Mouse (Mus musculus) kidney, adult 2 months (tissue): Measurements from ENCODE around the gene Pde8b.

Experiments used
- CTCF ChIP-seq: fragments of 200-500 bp; conservative IDR thresholded peaks from 2 replicates; pipeline ENCODE4 v1.5.1; 2011; ENCODE audit warnings: low read depth, mild to moderate bottlenecking, control low read depth, low read length, moderate library complexity, mixed read lengths; ENCODE audit not compliant: insufficient read depth, insufficient read length
- POLR2A ChIP-seq: fragments of 200-500 bp; IDR thresholded peaks from one replicate; pipeline ENCODE4 v1.6.1; 2011; ENCODE audit warnings: low read depth, low read length, control low read depth

DNA sequence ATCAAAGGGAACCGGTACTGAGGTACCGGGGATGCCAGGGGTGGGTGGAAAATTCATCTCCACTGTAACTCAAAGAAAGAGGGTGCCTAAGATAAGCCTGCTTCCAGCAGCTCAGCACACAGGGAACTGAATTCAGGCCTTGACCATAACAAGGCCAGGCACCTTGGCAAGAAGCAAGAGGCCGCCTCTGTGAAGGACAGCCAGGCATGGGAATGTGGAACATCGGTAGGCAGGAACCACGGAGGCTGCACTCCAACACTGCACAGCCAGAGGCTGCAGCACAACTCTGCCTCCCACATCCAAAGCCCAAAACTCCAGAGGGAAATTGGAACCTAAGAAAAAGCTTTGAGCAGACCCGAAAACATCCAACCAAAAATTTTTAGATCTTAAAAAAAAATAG lies 75.9 kb downstream of the Pde8b start:
- TF ChIP-seq POLR2A (no peak), CTCF (no peak)
